Mouse (Mus musculus): ENCODE measurements around the gene Wdr93. TPM values are rescaled to one million over a fixed set of nuclear protein-coding genes. Genes with fewer than 3 reads are reported as not detected.

The Wdr93 gene
- 2.9 and 3.3 TPM in 2 replicates for polyA plus RNA-seq (2012; rRNA removed; ENCODE audit: low replicate concordance)

DNA sequence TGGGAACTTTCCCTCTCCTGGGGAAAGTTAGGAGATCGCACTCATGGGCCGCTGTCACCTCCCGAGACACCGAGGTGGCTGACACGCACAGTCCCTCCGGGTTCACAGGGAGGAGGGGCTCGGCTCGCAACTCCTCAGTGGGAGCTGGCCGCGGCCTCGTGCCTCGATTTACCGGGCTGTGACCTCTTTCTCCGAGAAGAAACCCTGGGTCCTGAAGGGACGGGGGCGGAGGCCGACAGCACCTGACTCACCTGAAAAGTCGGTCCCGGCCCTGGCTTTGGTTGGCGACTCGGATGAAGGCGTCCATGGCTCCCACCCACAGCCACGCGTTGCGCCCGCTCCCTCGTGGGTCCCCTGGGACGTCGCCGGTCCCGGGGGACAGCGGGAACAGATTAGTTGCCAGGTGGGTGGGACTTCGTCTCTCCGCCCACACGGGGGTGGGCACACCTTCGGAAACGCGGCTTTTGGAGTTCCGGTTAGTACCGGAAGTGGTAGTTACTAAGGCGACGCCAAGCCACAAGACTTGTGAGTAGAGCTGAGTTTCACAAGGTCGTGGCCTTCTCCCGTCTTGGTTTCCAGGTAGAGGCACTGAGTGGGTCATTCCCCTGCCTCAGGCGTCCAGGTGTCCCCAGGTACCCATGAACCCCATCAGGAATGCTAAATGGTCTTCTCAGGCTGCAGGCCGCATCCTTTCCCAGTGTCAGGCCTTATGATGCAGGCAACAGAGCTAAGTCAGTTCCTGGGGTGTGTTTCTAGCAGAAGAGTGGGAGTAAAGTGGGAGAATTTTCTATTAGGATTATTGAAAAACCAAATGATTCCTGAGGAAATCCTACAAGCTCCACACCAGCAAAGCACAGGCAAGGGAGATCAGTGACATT is at the start of gene Wdr93, which contains the start of gene Pex11a:
Gene Wdr93, plus strand, starts transcription at position 505 of the 878 bp plus-strand sequence.
Gene Pex11a, minus strand, starts transcription at position 473 of the 878 bp plus-strand sequence.

DNA sequence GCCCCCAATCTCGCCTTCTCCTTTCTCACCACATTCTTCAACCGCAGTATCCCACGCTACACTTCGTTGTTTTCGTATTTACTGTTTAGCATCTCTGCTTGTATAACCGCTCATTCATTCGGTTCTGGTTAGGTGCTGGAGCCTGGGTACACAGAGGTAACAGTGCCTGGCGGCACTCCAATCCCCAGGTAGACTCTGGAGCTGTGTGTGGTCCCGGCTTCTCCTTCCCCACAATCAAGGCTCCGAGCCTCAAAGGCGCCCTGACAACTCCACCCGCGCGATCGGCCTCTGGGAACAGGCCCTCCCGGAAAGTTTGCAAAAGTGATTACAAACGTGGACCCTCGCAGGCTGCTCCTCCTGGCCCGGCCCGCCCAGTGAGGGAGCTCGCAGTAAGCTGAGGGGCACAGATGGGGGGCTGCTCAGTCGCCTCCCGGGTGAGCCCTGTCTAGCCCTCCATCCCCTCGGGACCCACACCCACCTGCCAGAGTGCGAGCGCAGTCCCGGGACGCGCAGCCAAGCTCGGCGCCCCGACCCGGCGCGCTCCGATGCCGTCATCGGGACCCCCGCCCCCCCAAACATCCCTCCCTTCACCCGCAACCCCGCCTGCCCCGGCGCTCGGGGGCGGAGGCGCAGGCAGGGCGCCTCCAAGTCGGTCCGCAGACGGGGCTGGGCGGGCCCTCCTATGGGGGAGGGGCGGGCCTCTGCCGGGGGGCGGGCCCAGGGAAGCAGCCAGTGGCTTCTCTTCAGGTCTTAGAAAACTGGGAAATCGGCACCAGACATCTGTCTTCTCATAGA is 27.6 kb upstream of the Wdr93 start, which contains the start of gene Kif7:
Gene Kif7, minus strand, starts transcription at position 534 of the 795 bp plus-strand sequence.

DNA sequence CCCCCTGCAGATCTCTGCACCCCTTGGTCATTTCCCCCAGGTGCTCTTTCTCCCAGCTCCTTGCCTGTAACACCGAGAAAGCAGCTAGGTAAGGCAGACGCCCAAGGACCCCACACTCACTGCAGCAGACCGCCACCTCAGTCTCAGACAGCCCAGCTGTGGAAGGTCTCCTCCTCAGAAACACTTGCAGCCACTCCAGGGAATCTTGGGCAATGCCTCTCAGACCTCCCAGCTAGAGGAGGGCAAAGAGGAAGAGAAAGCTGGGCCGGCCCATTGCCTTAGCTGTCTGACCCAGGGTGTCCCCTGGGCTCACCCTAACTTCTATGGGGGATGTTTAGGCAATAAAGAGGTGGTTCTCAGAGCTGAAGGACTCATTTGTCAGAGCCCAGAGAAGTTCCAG is 10.3 kb upstream of the Wdr93 start, which contains the start of gene Plin1:
Gene Plin1, minus strand, starts transcription at position 282 of the 400 bp plus-strand sequence.

DNA sequence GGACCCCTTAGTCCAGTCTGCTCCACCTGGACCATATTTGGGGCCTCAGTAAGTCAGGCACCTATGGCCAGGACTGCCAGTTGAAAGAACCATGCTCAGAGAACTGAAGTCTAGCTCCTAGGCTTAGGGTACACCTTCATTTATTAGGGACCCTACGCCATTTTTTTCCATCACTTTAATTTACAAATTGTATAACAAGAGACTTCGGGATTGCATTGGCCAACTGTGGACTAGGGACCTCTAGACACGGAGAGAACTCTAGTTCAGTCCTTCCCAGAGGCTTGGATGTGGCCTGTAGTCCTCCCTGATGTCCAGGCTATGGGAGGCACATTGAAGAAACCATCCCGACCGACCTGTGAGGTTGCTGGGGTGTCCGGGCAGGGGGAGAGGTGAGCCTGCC is 50.7 kb downstream of the Wdr93 start, which contains the start of gene Mesp1:
Gene Mesp1, minus strand, starts transcription at position 101 of the 400 bp plus-strand sequence.

DNA sequence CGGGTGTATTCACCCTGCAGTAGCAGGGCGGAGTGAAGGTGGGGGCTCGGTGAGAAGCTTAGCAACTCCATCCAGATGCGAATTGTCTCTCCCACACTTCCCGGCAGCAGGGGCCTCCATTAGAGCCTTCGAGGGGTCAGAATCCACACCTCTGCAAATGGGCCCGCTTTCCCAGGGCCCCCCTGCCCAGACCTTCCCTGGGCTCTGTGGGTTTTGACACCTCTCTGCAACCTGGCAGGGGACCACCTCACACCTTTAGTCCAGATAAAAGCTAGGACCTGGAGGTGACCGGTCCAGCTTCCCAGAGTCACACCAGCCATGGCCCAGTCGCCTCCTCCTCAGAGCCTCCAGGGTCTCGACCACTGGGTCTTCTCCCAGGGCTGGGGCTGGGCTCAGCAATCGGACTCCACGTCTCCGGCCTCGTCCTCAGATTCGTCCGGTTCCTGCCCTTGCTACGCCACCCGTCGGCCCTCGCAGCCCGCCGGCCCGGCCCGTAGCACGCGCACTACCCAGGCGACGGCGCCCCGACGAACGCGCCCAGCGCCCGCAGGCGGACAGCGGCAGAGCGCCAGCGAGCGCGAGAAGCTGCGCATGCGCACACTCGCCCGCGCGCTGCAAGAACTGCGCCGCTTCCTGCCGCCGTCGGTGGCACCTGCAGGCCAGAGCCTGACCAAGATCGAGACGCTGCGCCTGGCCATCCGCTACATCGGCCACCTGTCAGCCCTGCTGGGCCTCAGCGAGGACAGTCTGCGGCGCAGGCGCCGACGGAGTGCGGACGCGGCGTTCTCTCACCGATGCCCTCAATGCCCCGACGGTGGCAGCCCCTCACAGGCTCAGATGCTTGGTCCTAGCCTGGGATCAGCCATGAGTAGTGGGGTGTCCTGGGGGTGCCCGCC is 67.9 kb downstream of the Wdr93 start, which contains the start of gene Mesp2:
Gene Mesp2, plus strand, starts transcription at position 117 of the 896 bp plus-strand sequence.

Other genes starting within 250 kb of the Wdr93 start
- gene Rhcg, start 125.5 kb upstream of the Wdr93 start, polyA plus RNA-seq (2012; rRNA removed; ENCODE audit: low replicate concordance) = not detected in 2 replicates
- gene Ticrr, start 83.0 kb upstream of the Wdr93 start, polyA plus RNA-seq (2012; rRNA removed; ENCODE audit: low replicate concordance) = 0.27 and 0.62 TPM in 2 replicates
- gene Kif7, start 27.4 kb upstream of the Wdr93 start, polyA plus RNA-seq (2012; rRNA removed; ENCODE audit: low replicate concordance) = 1.9 and 3.9 TPM in 2 replicates
- 1,122 and 1,658 TPM in 2 replicates for gene Plin1, start 10.3 kb upstream of the Wdr93 start, polyA plus RNA-seq (2012; rRNA removed; ENCODE audit: low replicate concordance)
- gene Pex11a, start within 50 bp of the Wdr93 start, polyA plus RNA-seq (2012; rRNA removed; ENCODE audit: low replicate concordance) = 28.4 and 47.4 TPM in 2 replicates
- gene Mesp1, start 50.6 kb downstream of the Wdr93 start, polyA plus RNA-seq (2012; rRNA removed; ENCODE audit: low replicate concordance) = 0.23 and 0.33 TPM in 2 replicates
- gene Mesp2, start 67.6 kb downstream of the Wdr93 start, polyA plus RNA-seq (2012; rRNA removed; ENCODE audit: low replicate concordance) = 0.45 and 0.63 TPM in 2 replicates
- gene Anpep, start 117.9 kb downstream of the Wdr93 start, polyA plus RNA-seq (2012; rRNA removed; ENCODE audit: low replicate concordance) = 61.2 and 98.4 TPM in 2 replicates
- gene Ap3s2, start 177.5 kb downstream of the Wdr93 start, polyA plus RNA-seq (2012; rRNA removed; ENCODE audit: low replicate concordance) = 15.0 and 19.2 TPM in 2 replicates
- gene Arpin, start 192.2 kb downstream of the Wdr93 start, polyA plus RNA-seq (2012; rRNA removed; ENCODE audit: low replicate concordance) = 10.2 and 15.7 TPM in 2 replicates